Mouse (Mus musculus): ENCODE results near the gene Cphx1.
"Not testable (repeated sequence)": the region's sequence is repeated elsewhere in the genome, so short reads cannot be mapped to it uniquely, and the experiment has no call there.

Cphx1 gene

GRCm38 (mm10) chr14:25938004-25938403 is at the start of gene Cphx1:
Cphx1 (plus strand) TSS chr14:25938304.
- not testable (repeated sequence) for DNase-seq (ENCODE audit: low spot score)

GRCm38 (mm10) chr14:25894566-25894965 is 43.5 kb upstream of the Cphx1 start:
- DNase-seq (ENCODE audit: low spot score) = not testable (repeated sequence)

- DNase-seq (ENCODE audit: low spot score) = not testable (repeated sequence)
Observed at GRCm38 (mm10) chr14:25895686-25896085, 42.4 kb upstream of the Cphx1 start.

GRCm38 (mm10) chr14:25903000-25903399 is 35.1 kb upstream of the Cphx1 start, which contains the start of gene Plac9a:
Plac9a (minus strand) TSS chr14:25903100.
- DNase-seq (ENCODE audit: low spot score) = not testable (repeated sequence)

DNA sequence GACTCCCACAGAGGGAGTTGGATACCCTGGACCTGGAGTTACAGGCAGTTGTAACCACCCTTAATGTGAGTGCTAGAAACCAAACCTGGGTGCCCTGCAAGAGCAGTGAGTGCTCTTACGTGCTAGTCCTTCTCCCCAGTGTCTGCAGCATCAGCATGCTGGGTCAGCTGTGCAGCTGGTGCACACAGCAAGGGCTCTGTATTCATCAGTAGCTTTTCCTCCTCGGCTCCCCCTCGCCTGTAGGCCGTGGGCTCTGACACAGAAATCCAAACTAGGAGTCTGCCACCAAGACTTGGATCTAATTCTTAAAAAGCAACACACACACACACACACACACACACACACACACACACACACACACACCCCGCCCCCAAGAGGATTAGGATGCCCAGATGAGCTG is 32.9 kb upstream of the Cphx1 start:
- DNase-seq (ENCODE audit: low spot score) = not testable (repeated sequence)

DNA sequence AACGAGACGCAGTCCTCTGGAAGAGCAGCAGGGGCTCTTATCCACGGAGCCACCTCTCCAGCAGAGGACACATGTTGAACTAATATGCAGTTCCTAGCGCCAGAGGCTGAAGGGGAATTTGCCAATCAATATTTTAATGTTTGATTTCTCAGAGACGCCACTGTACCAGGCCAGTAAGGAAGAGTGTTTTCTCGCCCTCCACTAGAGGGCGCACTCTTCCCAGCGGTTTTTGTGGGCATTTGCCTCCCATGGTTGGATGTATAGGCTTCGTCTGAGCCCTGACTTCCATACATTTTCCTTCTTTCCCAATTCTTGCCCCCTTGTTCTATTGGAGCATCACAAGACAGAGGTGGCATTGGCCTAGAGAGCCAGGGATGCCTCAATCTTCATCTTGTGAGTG is 30.8 kb upstream of the Cphx1 start:
- not testable (repeated sequence) for DNase-seq (ENCODE audit: low spot score)

DNA sequence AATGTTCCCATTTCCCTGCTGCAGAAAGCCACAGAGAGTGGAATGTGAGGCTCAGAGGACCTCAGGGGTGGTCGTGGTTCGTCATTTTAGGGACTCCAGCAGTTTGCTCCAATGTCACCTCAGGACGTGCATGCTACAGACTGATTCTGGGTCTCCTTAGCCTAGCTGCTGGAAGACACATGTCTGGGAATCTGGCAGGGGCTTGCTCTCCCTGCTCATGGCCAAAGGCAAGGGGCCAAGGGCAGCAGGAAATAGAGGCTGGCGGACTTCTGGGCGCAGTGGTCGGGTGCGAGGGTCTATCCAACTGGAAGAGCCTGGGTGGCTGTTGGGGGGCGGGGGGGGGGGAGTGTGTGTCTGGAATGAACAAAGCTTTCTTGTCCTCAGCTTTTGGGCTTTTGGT is 29.1 kb upstream of the Cphx1 start:
- DNase-seq (ENCODE audit: low spot score) = not testable (repeated sequence)

DNA sequence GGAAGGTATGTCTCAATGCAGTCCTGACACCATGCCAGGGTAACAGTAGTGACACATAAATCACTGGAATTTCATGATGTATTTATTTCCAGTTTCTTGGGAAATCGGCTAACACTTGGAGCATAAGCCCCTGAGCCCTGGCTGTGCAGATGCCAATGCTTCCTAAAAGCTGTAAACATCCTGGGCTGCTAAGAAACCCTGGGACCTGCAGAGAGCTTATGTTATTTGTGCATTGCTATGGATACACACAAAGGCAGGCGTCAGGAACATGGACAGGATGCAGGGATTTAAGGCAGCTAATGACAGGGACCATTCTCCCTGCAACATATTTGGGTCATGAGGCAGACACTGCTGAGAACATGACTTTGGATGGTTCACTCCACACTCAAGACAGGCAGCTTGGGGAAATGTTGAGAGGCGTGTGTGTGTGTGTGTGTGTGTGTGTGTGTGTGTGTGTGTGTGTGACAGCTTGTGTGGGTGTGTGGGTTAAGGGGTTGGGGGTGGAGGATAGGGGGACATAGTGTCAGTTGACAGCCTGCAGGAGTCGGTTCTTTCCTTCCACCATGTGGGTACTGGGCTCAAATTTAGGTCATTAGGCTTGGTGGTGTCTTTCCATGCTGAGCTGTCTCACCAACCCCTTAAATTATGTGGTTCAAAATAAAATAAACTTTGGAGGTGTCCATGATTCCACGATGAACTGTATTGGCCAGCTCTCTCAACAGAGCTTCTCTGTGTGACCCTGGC is 19.5 kb upstream of the Cphx1 start:
- DNase-seq (ENCODE audit: low spot score) = not testable (repeated sequence)

- DNase-seq (ENCODE audit: low spot score) = not testable (repeated sequence)
Observed at GRCm38 (mm10) chr14:25926814-25927561, 11.1 kb upstream of the Cphx1 start.

- not testable (repeated sequence) for DNase-seq (ENCODE audit: low spot score)
Observed at GRCm38 (mm10) chr14:25927562-25927881, 10.6 kb upstream of the Cphx1 start, which contains the start of gene Tmem254a. Tmem254a (minus strand) TSS chr14:25927672.

- not testable (repeated sequence) for DNase-seq (ENCODE audit: low spot score)
Observed at GRCm38 (mm10) chr14:25936867-25937630, 1.1 kb upstream of the Cphx1 start.

GRCm38 (mm10) chr14:25957861-25958260 is 19.8 kb downstream of the Cphx1 start:
- not testable (repeated sequence) for DNase-seq (ENCODE audit: low spot score)

DNA sequence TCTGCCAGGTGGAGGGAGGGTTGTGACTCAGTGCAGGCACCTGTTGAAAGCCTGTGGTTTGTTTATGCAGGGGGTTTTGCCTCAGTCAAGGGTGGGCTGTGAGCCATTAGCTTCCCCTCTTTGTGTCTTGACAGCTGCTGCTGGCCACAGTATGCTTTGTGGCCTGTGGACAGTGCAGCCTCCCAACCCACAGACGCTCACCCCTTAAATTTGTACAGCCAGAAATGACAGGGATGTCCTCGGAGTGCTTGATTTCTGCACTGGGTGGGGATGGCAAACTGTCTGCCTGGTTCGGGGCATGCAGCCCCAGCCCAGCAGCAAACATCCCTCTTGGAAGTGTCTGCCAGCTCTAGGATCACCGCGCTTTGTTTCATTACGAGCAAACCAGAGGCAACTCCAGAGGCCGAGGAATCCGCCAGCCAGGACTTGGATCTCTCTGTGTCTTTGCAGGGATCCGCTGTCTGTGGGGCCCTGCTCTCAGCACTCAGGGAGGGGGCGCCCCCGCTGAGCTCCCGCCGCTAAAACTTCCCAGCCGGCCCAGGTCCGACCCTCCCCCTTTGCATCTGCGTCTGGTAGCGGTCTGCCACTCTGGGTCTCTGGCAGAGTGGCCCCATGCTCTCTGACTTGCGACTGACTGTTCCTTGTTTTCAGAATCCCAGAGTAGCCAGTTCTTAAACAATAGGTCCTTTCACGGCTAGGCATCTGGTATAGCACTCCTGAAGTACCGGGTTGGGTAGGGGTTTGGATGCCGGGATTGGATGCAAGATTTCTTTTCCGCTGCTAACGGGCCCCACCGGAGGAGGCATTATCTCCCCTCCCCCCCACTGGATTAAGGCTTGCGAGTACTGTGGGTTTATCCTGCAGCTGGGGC is 40.5 kb downstream of the Cphx1 start, which contains the start of gene Duxbl1:
Duxbl1 (plus strand) TSS at position 207 of the 871 bp plus-strand sequence.
- DNase-seq (ENCODE audit: low spot score) = not testable (repeated sequence)

DNA sequence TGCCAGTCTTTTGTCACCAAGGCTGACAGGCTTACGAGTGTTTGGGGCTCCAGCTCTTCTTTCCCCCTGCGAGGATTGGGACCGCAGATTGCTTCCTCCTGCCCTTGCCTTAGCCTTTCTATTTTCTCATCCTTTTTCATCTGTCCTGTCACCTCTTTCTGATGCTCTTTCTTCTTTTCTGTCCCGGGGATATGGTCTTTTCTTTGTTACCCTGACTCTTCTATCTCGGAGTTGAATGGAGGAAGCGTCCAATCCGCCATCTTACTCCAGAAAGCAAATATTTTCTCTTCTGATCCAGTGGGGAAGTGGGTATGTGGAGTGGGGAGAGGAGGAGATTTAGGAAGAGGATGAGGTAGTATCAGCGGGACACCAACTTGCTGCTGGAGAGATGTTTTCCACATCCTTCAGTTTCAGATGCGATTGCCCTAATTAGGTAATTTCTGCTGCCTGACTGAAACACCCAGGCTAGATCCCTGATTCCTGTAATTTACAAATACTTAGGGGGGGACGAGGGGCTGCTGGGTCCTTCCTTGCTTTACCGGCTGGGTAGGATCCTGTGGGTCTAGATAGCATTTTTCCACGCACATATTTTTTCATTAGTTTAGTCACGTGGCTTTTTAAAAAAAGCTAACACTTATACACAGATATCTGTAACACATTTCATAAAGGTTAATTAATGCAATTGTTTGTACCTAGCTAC is 41.3 kb downstream of the Cphx1 start:
- not testable (repeated sequence) for DNase-seq (ENCODE audit: low spot score)

DNA sequence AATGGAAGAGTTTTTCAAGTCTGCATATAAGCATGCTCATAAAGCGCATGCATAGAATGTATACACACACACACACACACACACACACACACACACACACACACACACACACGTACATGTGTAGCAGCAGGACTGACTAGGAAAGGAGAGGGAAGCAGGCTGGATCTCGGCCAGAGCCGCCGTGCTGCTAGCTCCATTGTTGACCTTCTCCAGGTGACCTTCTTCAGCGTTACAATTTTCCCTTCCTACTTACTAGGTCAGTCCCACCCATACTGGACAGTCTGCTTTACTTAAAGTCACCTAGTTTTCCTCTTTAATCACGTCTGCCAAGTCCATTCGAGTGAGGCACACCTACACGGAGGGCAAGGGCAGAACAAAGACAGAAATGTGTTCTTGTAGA is 43.8 kb downstream of the Cphx1 start:
- not testable (repeated sequence) for DNase-seq (ENCODE audit: low spot score)

All from urinary bladder, postnatal 25 days (tissue).